Mouse (Mus musculus): ENCODE measurements around the gene Etl4. TPM values are rescaled to one million over a fixed set of nuclear protein-coding genes. Genes with fewer than 3 reads are reported as not detected.

The Etl4 gene
- polyA plus RNA-seq, 1 experiment = 154 TPM

GRCm38 (mm10) chr2:20494666-20495065, 585.1 kb downstream of the Etl4 start:
- no peaks in the 10 kb centered on the region for H3K4me1 ChIP-seq (ENCODE audit: control insufficient read depth, insufficient read depth, low read length)
- no peak overlapping the region for H3K4me3 ChIP-seq (ENCODE audit: low read depth, low read length)
- no peaks in the 10 kb centered on the region for H3K36me3 ChIP-seq (ENCODE audit: control insufficient read depth, insufficient read depth, low read length, poor library complexity, severe bottlenecking)
- no peak overlapping the region for H3K9ac ChIP-seq (ENCODE audit: low read depth, poor library complexity, severe bottlenecking)
- no peaks in the 10 kb centered on the region; the same call in 1 of the 2 replicates for H3K27me3 ChIP-seq (ENCODE audit: control insufficient read depth, insufficient read depth, low read length, poor library complexity, severe bottlenecking)
- TF ChIP-seq POLR2A (IDR thresholded peaks at IDR 0.05; ENCODE audit: insufficient read depth, low read length) = no peak
- TF ChIP-seq EP300 (IDR thresholded peaks at IDR 0.05; ENCODE audit: insufficient read depth, low read depth, low read length) = no peak
- peak; percentile 71 for TF ChIP-seq CTCF (IDR thresholded peaks at IDR 0.05; ENCODE audit: low read depth, low read length)
- peak overlapping the region; percentile 93; the same call in 1 of the 2 replicates for H3K27ac ChIP-seq (ENCODE audit: insufficient read depth, low read length)
- H3K9me3 ChIP-seq (replicated peaks; ENCODE audit: control insufficient read depth, insufficient read depth, low read length, poor library complexity, severe bottlenecking) = peaks cover 8% of the 10 kb centered on the region

- H3K4me1 ChIP-seq (ENCODE audit: control insufficient read depth, insufficient read depth, low read length) = no peaks in the 10 kb centered on the region
- H3K9me3 ChIP-seq (replicated peaks; ENCODE audit: control insufficient read depth, insufficient read depth, low read length, poor library complexity, severe bottlenecking) = peaks cover 15% of the 10 kb centered on the region
- H3K36me3 ChIP-seq (ENCODE audit: control insufficient read depth, insufficient read depth, low read length, poor library complexity, severe bottlenecking) = no peaks in the 10 kb centered on the region
- H3K27me3 ChIP-seq (ENCODE audit: control insufficient read depth, insufficient read depth, low read length, poor library complexity, severe bottlenecking) = no peaks in the 10 kb centered on the region; the same call in 1 of the 2 replicates
- TF ChIP-seq CTCF (IDR thresholded peaks at IDR 0.05; ENCODE audit: low read depth, low read length) = no peak
- no peak for TF ChIP-seq POLR2A (IDR thresholded peaks at IDR 0.05; ENCODE audit: insufficient read depth, low read length)
- no peak for TF ChIP-seq EP300 (IDR thresholded peaks at IDR 0.05; ENCODE audit: insufficient read depth, low read depth, low read length)
- H3K4me3 ChIP-seq (ENCODE audit: low read depth, low read length) = no peak overlapping the region
- no peak overlapping the region for H3K9ac ChIP-seq (ENCODE audit: low read depth, poor library complexity, severe bottlenecking)
- H3K27ac ChIP-seq (ENCODE audit: insufficient read depth, low read length) = peak overlapping the region; percentile 96
Observed at GRCm38 (mm10) chr2:20496219-20496800, 586.7 kb downstream of the Etl4 start.

GRCm38 (mm10) chr2:20507832-20508723, 598.5 kb downstream of the Etl4 start:
- Histone ChIP-seq H3K4me1 (ENCODE audit: control insufficient read depth, insufficient read depth, low read length) (peaks cover 3% of the 10 kb centered on the region), H3K9ac (ENCODE audit: low read depth, poor library complexity, severe bottlenecking) (peak overlapping the region; percentile 9; the same call in 1 of the 2 replicates), H3K4me3 (ENCODE audit: low read depth, low read length) (no peak overlapping the region), H3K27me3 (ENCODE audit: control insufficient read depth, insufficient read depth, low read length, poor library complexity, severe bottlenecking) (no peaks in the 10 kb centered on the region), H3K9me3 (replicated peaks; ENCODE audit: control insufficient read depth, insufficient read depth, low read length, poor library complexity, severe bottlenecking) (no peaks in the 10 kb centered on the region), H3K36me3 (ENCODE audit: control insufficient read depth, insufficient read depth, low read length, poor library complexity, severe bottlenecking) (no peaks in the 10 kb centered on the region), H3K27ac (ENCODE audit: insufficient read depth, low read length) (peak overlapping the region; percentile 47)
- TF ChIP-seq EP300 (IDR thresholded peaks at IDR 0.05; ENCODE audit: insufficient read depth, low read depth, low read length) (0 out of 2 replicates have a peak, but pooled peaks have one; percentile 49), POLR2A (IDR thresholded peaks at IDR 0.05; ENCODE audit: insufficient read depth, low read length) (no peak), CTCF (IDR thresholded peaks at IDR 0.05; ENCODE audit: low read depth, low read length) (no peak)

GRCm38 (mm10) chr2:20508724-20509052, 599.1 kb downstream of the Etl4 start:
- Histone ChIP-seq H3K4me3 (ENCODE audit: low read depth, low read length) (no peak overlapping the region), H3K9me3 (replicated peaks; ENCODE audit: control insufficient read depth, insufficient read depth, low read length, poor library complexity, severe bottlenecking) (no peaks in the 10 kb centered on the region), H3K36me3 (ENCODE audit: control insufficient read depth, insufficient read depth, low read length, poor library complexity, severe bottlenecking) (no peaks in the 10 kb centered on the region), H3K4me1 (ENCODE audit: control insufficient read depth, insufficient read depth, low read length) (peaks cover 3% of the 10 kb centered on the region), H3K27me3 (ENCODE audit: control insufficient read depth, insufficient read depth, low read length, poor library complexity, severe bottlenecking) (no peaks in the 10 kb centered on the region), H3K9ac (ENCODE audit: low read depth, poor library complexity, severe bottlenecking) (no peak overlapping the region), H3K27ac (ENCODE audit: insufficient read depth, low read length) (peak overlapping the region; percentile 47)
- TF ChIP-seq CTCF (IDR thresholded peaks at IDR 0.05; ENCODE audit: low read depth, low read length) (no peak), POLR2A (IDR thresholded peaks at IDR 0.05; ENCODE audit: insufficient read depth, low read length) (no peak)

- Histone ChIP-seq H3K27ac (ENCODE audit: insufficient read depth, low read length) (peak overlapping the region; percentile 3; the same call in 1 of the 2 replicates), H3K36me3 (ENCODE audit: control insufficient read depth, insufficient read depth, low read length, poor library complexity, severe bottlenecking) (no peaks in the 10 kb centered on the region), H3K4me1 (ENCODE audit: control insufficient read depth, insufficient read depth, low read length) (peaks cover 3% of the 10 kb centered on the region), H3K9me3 (replicated peaks; ENCODE audit: control insufficient read depth, insufficient read depth, low read length, poor library complexity, severe bottlenecking) (no peaks in the 10 kb centered on the region), H3K4me3 (ENCODE audit: low read depth, low read length) (no peak overlapping the region), H3K27me3 (ENCODE audit: control insufficient read depth, insufficient read depth, low read length, poor library complexity, severe bottlenecking) (no peaks in the 10 kb centered on the region), H3K9ac (ENCODE audit: low read depth, poor library complexity, severe bottlenecking) (no peak overlapping the region)
- TF ChIP-seq CTCF (IDR thresholded peaks at IDR 0.05; ENCODE audit: low read depth, low read length) (no peak), POLR2A (IDR thresholded peaks at IDR 0.05; ENCODE audit: insufficient read depth, low read length) (no peak), EP300 (IDR thresholded peaks at IDR 0.05; ENCODE audit: insufficient read depth, low read depth, low read length) (no peak)
Observed at GRCm38 (mm10) chr2:20510061-20510460, 600.5 kb downstream of the Etl4 start.
